Mouse (Mus musculus) intestine, embryonic 16.5 days (tissue): ENCODE measurements around the gene Pold1. TPM values are rescaled to one million over a fixed set of nuclear protein-coding genes. Genes with fewer than 3 reads are reported as not detected.

Experiments
- ATAC-seq: fragments of 200-750 bp; cut with Nextera tagmentation; 2 replicates; pipeline ENCODE4 v1.8.0; 2017; ENCODE audit warnings: moderate TSS enrichment, moderate library complexity
- H3K27ac ChIP-seq: fragments of 300-500 bp; sonication (generic); 2 replicates; pipeline ENCODE4 v1.5.1; 2014; ENCODE audit warnings: mild to moderate bottlenecking, low read length
- H3K27me3 ChIP-seq: fragments of 300-500 bp; sonication (generic); replicated peaks from 2 replicates; pipeline ENCODE4 v1.6.1; 2014; ENCODE audit warnings: low read length, control low read depth, mixed read lengths; ENCODE audit not compliant: control insufficient read depth, insufficient read depth
- H3K36me3 ChIP-seq: fragments of 300-500 bp; sonication (generic); 2 replicates; pipeline ENCODE4 v1.6.1; 2014; ENCODE audit warnings: low read length, control low read depth; ENCODE audit not compliant: control insufficient read depth, insufficient read depth
- H3K4me1 ChIP-seq: fragments of 300-500 bp; sonication (generic); 2 replicates; pipeline ENCODE4 v1.6.1; 2014; ENCODE audit warnings: low read length, control low read depth, mixed read lengths; ENCODE audit not compliant: control insufficient read depth, insufficient read depth
- H3K4me2 ChIP-seq: fragments of 300-500 bp; sonication (generic); 2 replicates; pipeline ENCODE4 v1.6.1; 2014; ENCODE audit warnings: low read depth, low read length, control low read depth
- H3K4me3 ChIP-seq: fragments of 300-500 bp; sonication (generic); 2 replicates; pipeline ENCODE4 v1.5.1; 2014; ENCODE audit warnings: mild to moderate bottlenecking, low read length
- H3K9ac ChIP-seq: fragments of 300-500 bp; sonication (generic); 2 replicates; pipeline ENCODE4 v1.6.1; 2014; ENCODE audit warnings: low read depth, low read length
- H3K9me3 ChIP-seq: fragments of 300-500 bp; sonication (generic); 2 replicates; pipeline ENCODE4 v1.6.1; 2016; ENCODE audit warnings: low read length, control low read depth; ENCODE audit not compliant: control insufficient read depth
- WGBS: fragments of 180-500 bp; shearing (Covaris S2); extraction: QIAGEN DNeasy Blood & Tissue Kit; methylation state at CpG from one replicate; pipeline ENCODE4 v1.1.7; 2014; 5-methylcytosine and 5-hydroxymethylcytosine counted together
- polyA plus RNA-seq: library from polyadenylated mRNA; unstranded; fragments of >200 nt; fragmentation: Nextera tagmentation; extraction: Ambion mirVana; gene quantifications from 2 replicates; pipeline ENCODE4 v1.2.1, GENCODE M21; 2015

Pold1 gene
- polyA plus RNA-seq: 68.5 and 76.4 TPM in 2 replicates

DNA sequence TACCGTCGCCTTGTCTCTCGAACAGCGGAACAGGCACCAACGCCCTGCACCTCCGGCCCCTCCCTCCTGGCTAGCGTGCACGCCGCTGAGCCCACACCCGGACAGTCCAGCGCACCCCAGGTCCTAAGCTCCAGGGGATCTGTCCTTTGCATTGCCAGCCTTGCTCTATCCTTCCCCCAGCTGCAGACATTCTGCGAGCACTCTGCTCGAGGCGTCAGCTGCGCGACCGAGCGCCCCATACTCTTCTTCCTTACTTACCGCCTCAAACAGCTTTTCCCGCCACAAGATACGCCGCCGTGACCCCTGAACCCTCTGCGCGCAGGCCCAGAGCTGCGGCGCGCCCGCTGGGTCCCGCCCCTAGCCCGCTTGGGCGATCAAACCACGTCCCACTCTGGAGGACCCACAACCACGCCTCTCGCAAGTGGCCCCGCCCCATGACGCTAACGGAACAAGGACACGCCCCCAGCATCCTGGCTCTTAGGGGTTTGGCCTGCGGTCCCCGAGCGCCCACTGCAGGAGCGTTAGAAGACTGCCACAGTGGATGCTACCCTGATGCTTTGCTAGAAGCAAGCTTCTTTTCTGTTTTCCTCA lies at the start of gene Pold1:
Pold1 (minus strand) TSS at position 353 of the 591 bp plus-strand sequence.
- no peaks in the 10 kb centered on the region for H3K9me3 ChIP-seq
- H3K9ac ChIP-seq: peak within 1 kb of the TSS; percentile 73
- no peaks in the 10 kb centered on the region for H3K27me3 ChIP-seq
- WGBS: under 1% methylated on average over 43 of the region's 43 CpGs
- ATAC-seq: peak; percentile 96
- H3K4me1 ChIP-seq: peaks cover 11% of the 10 kb centered on the region
- H3K4me2 ChIP-seq: peak within 1 kb of the TSS; percentile 85
- H3K27ac ChIP-seq: peak within 1 kb of the TSS; percentile 73
- H3K36me3 ChIP-seq: peaks cover 28% of the 10 kb centered on the region
- H3K4me3 ChIP-seq: peak within 1 kb of the TSS; percentile 69

DNA sequence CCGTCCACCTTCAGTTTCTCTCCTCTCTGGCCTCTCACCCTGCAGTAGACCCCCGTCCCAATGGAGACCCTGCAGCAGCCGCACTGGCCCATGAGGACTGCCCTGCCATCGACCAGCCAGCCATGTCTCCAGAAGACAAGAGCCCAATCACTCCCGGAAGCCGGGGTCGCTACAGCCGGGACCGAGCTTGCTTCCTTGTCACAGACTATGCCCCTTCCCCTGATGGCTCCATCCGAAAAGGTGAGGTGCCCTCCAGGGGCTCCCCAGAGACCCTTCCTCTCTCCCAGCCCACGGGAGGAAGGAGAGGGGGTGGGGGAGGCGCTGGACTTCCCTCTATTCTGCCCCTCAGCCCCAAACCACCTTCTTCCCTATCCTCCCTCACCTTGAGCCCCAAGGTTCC lies 49.7 kb upstream of the Pold1 start:
- Histone ChIP-seq H3K9ac (no peak overlapping the region), H3K4me1 (peaks cover 2% of the 10 kb centered on the region; the same call in 1 of the 2 replicates), H3K9me3 (no peaks in the 10 kb centered on the region), H3K36me3 (no peaks in the 10 kb centered on the region), H3K4me3 (no peak overlapping the region), H3K4me2 (no peak overlapping the region), H3K27ac (no peak overlapping the region), H3K27me3 (peaks cover 32% of the 10 kb centered on the region)
- ATAC-seq: no peak
- WGBS: 81% methylated on average over 11 of the region's 12 CpGs

DNA sequence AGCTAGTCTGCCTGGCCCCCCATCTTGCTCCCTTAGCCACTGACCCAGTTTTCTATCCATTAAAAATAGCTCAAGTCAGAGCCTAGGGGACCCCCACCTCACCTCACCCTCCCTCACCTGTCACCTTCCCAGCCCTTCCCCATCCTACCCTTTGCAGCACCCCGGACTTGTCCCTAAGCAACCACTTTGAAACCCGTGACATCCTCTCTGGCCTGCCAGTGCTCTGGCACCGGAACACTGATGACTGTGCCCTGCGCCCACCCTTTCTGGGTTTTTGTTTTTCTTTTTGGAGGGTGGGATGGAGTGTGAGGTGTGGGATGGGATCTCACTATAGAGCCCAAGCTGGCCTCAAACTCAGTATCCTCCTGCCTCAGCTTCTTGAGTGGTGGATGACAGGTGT lies 49.0 kb upstream of the Pold1 start:
- 79% methylated on average over 4 of the region's 4 CpGs for WGBS
- no peak overlapping the region for H3K4me2 ChIP-seq
- no peak overlapping the region for H3K27ac ChIP-seq
- H3K9me3 ChIP-seq: no peaks in the 10 kb centered on the region
- peaks cover 32% of the 10 kb centered on the region for H3K27me3 ChIP-seq
- H3K4me3 ChIP-seq: no peak overlapping the region
- peaks cover 2% of the 10 kb centered on the region; the same call in 1 of the 2 replicates for H3K4me1 ChIP-seq
- H3K36me3 ChIP-seq: no peaks in the 10 kb centered on the region
- H3K9ac ChIP-seq: no peak overlapping the region
- ATAC-seq: no peak

DNA sequence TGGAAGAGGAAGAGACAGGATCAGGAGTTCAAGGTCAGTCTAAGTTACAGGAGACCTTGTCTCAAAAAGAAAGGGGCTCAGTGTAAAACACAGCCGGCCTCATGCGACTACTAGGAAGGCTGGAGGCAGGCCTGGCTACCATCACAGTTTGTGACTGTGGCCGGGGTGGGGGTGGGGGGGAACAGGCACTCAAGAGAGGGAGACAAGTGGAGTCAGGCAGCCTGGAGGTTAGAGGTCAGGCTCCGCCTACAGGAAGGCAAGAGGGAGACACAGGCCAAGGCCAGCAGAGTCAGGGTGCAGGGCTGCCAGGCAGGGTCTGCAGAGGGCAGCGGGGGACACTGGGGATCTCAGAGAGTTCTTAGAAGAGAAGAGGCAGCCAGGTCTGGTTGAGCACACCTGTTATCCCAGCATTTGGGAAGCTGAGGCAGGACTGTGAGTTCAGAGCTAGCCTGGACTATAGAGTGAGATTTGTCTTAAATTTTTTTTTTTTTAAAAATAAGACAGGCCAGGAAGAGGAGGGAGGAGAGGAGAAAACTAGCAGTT lies 48.4 kb upstream of the Pold1 start:
- no peak overlapping the region for H3K4me3 ChIP-seq
- WGBS: 49% methylated on average over 5 of the region's 5 CpGs
- no peak for ATAC-seq
- H3K4me1 ChIP-seq: peaks cover 2% of the 10 kb centered on the region; the same call in 1 of the 2 replicates
- no peak overlapping the region for H3K4me2 ChIP-seq
- peaks cover 31% of the 10 kb centered on the region for H3K27me3 ChIP-seq
- no peak overlapping the region for H3K27ac ChIP-seq
- H3K36me3 ChIP-seq: no peaks in the 10 kb centered on the region
- H3K9me3 ChIP-seq: no peaks in the 10 kb centered on the region
- H3K9ac ChIP-seq: no peak overlapping the region

DNA sequence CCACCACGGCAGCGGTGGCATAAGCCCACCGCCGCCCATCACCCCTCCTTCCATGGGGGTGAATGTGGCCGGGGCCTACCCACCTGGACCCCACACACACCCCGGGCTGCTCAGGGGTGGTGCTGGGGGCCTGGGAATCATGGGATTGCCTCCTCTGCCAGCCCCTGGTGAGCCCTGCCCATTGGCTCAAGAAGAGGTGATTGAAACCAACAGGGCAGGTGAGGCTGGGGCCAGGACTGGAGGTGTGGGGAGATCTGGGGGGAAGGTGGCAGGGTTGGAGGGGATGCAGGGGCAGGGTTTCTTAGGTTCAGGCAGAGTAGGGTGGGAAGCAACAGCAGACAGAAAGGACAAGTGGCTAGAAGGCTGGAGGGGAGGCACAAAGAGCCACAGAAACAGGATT lies 47.4 kb upstream of the Pold1 start:
- H3K4me1 ChIP-seq: peaks cover 10% of the 10 kb centered on the region
- H3K27ac ChIP-seq: no peak overlapping the region
- H3K4me3 ChIP-seq: no peak overlapping the region
- WGBS: 89% methylated on average over 5 of the region's 6 CpGs
- H3K27me3 ChIP-seq: peaks cover 31% of the 10 kb centered on the region
- no peak for ATAC-seq
- no peak overlapping the region for H3K4me2 ChIP-seq
- H3K36me3 ChIP-seq: no peaks in the 10 kb centered on the region
- H3K9me3 ChIP-seq: no peaks in the 10 kb centered on the region
- H3K9ac ChIP-seq: no peak overlapping the region

DNA sequence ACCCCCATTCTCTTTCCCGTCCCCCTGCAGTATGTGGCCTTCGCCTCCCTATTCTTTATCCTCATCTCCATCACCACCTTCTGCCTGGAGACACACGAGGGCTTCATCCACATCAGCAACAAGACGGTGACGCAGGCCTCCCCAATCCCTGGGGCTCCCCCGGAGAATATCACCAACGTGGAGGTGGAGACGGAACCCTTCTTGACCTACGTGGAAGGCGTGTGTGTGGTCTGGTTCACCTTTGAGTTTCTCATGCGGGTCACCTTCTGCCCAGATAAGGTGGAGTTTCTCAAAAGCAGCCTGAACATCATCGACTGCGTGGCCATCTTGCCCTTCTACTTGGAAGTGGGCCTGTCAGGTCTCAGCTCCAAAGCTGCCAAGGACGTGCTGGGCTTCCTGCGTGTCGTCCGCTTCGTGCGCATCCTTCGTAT lies 46.5 kb upstream of the Pold1 start:
- Histone ChIP-seq H3K27me3 (peaks cover 29% of the 10 kb centered on the region), H3K4me3 (no peak overlapping the region), H3K4me1 (peaks cover 10% of the 10 kb centered on the region), H3K4me2 (no peak overlapping the region), H3K9ac (no peak overlapping the region), H3K27ac (no peak overlapping the region), H3K9me3 (no peaks in the 10 kb centered on the region), H3K36me3 (no peaks in the 10 kb centered on the region)
- no peak for ATAC-seq
- 91% methylated on average over 20 of the region's 20 CpGs for WGBS

DNA sequence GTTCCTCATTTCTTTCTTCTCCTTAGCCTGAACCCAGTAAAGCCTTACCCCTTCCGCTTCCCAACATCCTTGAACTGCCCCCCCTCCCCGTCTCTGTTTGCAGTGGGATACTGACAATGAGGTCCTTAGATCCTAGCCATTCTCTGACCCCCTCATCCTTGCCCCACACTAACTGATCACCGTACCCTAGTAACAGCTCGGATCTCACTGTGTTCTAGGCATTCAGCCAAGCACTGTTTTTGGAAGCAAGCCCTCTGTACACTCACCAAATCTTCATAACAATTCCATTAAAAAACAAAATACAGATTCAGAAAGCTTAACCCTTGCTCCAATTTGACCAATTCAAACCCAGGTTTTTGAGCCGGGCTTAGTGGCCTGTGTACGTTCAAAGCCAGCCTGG lies 45.6 kb upstream of the Pold1 start:
- peaks cover 10% of the 10 kb centered on the region for H3K4me1 ChIP-seq
- no peak overlapping the region for H3K4me3 ChIP-seq
- peaks cover 31% of the 10 kb centered on the region for H3K27me3 ChIP-seq
- no peak overlapping the region for H3K9ac ChIP-seq
- 54% methylated on average over 6 of the region's 6 CpGs for WGBS
- H3K4me2 ChIP-seq: no peak overlapping the region
- ATAC-seq: no peak
- no peaks in the 10 kb centered on the region for H3K36me3 ChIP-seq
- no peaks in the 10 kb centered on the region for H3K9me3 ChIP-seq
- no peak overlapping the region for H3K27ac ChIP-seq

DNA sequence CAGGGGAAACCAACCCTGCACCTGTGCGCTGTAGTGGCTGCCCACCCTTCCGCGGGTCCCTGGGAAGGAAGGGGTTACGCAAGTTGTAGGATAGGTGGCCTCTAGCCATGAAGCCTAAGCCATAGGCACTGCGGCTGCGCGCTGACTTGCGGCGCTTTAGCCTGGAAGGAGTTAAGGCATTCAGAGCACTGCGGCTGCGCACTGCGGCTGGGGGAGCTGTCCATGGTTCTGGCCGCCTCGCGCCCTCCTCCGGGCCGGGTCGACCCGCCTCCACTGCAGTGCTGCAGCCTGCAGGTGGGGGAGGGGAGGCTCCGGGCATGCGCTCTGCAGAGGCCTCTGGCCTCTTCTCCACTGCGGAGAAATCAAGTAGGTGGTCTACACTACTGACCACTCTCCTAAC lies 45.1 kb upstream of the Pold1 start:
- WGBS: under 1% methylated on average over 21 of the region's 22 CpGs
- peak; percentile 22; the same call in 1 of the 2 replicates for ATAC-seq
- H3K27me3 ChIP-seq: peaks cover 34% of the 10 kb centered on the region
- no peak overlapping the region for H3K4me2 ChIP-seq
- H3K4me3 ChIP-seq: no peak overlapping the region
- no peaks in the 10 kb centered on the region for H3K36me3 ChIP-seq
- peaks cover 10% of the 10 kb centered on the region for H3K4me1 ChIP-seq
- H3K9me3 ChIP-seq: no peaks in the 10 kb centered on the region
- H3K9ac ChIP-seq: no peak overlapping the region
- no peak overlapping the region for H3K27ac ChIP-seq

DNA sequence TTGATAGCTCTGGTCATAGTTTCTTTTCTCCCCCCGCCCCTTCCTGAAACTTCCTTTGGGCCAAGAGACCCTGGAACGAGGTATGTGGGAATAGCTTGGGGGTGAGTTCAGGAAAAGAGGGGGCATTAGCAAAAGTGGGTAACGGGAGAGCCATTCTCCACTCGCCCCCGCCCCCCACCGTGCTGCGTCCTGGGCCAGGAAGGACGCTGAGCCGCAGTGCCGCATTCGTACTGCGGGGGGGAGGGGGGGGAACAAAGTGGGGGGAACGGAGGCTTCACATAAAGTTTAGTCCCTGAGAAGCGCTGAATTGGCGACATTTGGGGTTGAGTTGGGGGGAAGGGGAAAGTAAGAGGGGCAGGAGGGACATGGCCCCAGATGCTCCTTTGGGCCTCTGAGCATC lies 44.4 kb upstream of the Pold1 start:
- Histone ChIP-seq H3K4me1 (peaks cover 14% of the 10 kb centered on the region), H3K27me3 (peaks cover 41% of the 10 kb centered on the region), H3K9me3 (no peaks in the 10 kb centered on the region), H3K4me3 (no peak overlapping the region), H3K36me3 (no peaks in the 10 kb centered on the region), H3K4me2 (no peak overlapping the region), H3K9ac (no peak overlapping the region), H3K27ac (no peak overlapping the region)
- WGBS: 3% methylated on average over 15 of the region's 15 CpGs
- no peak for ATAC-seq
